Mouse (Mus musculus) stomach, postnatal 0 days (tissue): Measurements from ENCODE around the gene Gm10197.

Source experiments
- CTCF ChIP-seq: IDR thresholded peaks from 2 replicates; pipeline ENCODE4 v1.5.1; 2016; ENCODE audit warnings: antibody characterized with exemption, low read depth, mild to moderate bottlenecking, moderate library complexity
- EP300 ChIP-seq: optimal IDR thresholded peaks from 2 replicates; pipeline ENCODE3; 2016; ENCODE audit warnings: antibody characterized with exemption

DNA sequence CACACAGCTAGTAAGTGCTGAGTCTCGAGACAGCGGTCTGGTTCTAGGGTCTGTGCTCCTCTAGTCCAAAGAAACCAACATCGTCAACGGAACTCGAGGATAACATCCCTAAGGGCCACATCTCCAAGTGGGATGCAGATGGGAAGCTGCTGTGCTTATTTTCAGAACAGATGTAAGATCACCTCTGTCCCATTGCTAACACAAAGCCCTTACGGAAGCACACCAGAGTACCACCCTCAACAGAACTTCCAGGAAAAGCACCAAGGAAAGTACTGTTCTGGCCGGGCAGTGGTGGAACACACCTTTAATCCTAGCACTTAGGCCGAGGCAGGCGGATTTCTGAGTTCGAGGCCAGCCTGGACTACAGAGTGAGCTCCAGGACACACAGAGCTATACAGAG, 6.9 kb upstream of the Gm10197 start:
- no peak for TF ChIP-seq CTCF
- TF ChIP-seq EP300, result no peak
